Mouse (Mus musculus) B cell, adult 2 months (primary cell): ENCODE measurements around the gene Htt.
A peak's percentile ranks its signal among the peaks of the same experiment; 100 is the strongest.
"Not testable (repeated sequence)": the region's sequence is repeated elsewhere in the genome, so short reads cannot be mapped to it uniquely, and the experiment has no call there.

ENCODE experiments used
- DNase-seq, 2 experiments: peaks; one replicate each; pipeline ENCODE4 v3.0.0; 2022

Htt gene

GRCm38 (mm10) chr5:34761509-34761908 is at the start of gene Htt:
Htt (plus strand) TSS chr5:34761740.
- peak; percentile 95 for DNase-seq

DNA sequence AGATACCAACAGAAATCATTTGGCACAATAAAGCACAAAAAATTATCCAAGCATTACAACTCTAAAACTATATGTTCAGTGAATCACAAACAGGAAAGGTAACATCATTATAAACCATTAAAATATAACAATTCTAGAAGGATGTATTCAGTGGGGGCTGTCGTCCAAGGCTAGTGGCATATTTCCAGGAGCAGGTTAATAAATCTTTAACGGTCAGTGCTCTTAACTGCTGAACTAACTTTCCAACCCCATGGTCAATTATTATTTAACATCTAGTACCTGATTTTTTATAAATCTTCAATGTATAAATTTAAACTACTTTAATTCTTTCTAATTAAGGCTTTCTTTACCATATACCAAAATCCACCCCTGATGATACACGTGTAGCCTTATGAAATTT is 47.2 kb upstream of the Htt start:
- not testable (repeated sequence) for DNase-seq

DNA sequence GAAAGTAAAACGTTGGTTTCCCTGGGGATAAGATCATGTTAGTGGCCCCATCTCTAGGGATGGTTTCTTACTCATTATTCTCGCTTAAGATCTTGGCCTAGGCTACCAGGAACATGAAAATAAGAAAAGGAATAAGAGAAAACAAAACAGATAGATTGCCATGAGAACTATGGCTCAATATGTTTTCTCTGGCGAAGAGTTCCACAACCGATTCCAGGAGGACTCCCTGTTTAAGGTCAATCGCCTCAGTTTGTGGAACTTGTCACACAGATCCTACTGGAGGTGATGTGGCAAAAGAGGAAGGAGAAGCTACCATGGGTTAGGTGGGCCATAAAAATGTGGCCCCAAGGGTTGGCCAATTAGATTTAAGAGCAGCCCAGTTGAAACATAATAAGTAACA is 46.7 kb upstream of the Htt start:
- no peak for DNase-seq

GRCm38 (mm10) chr5:34729141-34729540 is 32.4 kb upstream of the Htt start:
- DNase-seq, result no peak

DNA sequence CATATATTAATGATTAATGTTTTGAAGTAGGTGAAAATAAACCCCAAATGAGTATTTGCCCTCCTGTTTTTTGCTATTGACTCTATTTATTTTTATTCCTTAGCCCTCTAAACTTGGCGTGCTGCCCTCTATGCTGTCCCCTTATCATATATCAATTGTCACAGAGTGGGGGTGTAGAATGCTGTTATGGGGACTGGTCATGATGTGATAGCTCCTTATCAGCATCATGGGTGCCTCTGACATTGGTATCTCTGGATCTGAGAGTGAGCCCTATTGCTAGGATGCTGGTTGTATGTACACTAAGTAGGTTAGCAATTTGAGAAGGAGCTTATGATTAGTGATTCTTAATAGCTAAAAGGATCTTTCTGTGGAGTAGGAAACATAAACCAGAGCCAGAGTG is 31.3 kb upstream of the Htt start:
- no peak for DNase-seq

DNA sequence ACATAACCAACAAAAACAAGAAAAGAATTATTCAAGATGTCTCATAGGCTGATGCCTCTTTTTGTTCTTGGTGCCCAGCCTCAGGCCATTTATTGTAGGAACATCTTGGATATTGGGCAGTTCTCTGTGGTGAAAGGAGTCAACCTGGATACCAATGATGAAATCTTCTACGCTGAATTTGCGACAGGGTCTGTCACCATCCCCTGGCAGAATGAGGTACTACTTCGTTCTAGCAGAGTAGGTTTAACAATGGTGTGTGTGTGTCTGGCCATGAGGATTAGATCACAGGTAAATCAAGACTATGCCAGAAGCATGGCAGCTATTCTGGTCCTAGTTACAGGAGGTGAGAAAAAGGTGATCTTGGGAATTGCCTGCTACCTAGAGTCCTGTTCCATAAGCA is 10.1 kb upstream of the Htt start:
- no peak for DNase-seq

- no peak for DNase-seq
Measured at GRCm38 (mm10) chr5:34758762-34759161, 2.8 kb upstream of the Htt start.

- DNase-seq, result peak; percentile 29 to 36
Measured at GRCm38 (mm10) chr5:34760850-34761508, 561 bp upstream of the Htt start.

DNA sequence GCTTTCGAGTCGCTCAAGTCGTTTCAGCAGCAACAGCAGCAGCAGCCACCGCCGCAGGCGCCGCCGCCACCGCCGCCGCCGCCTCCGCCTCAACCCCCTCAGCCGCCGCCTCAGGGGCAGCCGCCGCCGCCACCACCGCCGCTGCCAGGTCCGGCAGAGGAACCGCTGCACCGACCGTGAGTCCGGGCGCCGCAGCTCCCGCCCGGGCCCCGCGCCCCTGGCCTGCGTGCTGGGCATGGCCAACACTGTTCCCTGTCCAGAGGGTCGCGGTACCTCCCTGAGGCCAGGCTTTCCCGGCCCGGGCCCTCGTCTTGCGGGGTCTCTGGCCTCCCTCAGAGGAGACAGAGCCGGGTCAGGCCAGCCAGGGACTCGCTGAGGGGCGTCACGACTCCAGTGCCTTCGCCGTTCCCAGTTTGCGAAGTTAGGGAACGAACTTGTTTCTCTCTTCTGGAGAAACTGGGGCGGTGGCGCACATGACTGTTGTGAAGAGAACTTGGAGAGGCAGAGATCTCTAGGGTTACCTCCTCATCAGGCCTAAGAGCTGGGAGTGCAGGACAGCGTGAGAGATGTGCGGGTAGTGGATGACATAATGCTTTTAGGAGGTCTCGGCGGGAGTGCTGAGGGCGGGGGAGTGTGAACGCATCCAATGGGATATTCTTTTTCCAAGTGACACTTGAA is 533 bp downstream of the Htt start:
- DNase-seq, result no peak

DNA sequence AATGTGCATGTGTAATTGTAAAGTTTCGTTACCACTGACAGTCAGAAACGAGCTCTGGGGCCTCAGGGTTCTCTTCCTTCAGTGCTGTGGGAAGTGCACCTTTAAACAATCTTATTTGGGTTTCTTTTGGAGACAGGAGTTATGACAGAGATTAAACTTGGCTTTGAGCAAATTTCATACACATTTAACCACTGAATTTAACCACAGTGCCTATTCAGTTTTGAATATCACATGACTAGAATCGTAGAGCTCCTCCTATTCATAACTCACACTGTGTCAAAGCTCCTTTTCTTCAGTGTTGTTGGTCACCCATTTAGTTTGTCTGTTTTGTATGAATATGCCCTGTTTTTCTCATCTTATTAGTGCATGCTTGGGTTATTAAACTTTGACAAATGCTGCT is 10.3 kb downstream of the Htt start:
- no peak for DNase-seq

GRCm38 (mm10) chr5:34772696-34773245 is 11.2 kb downstream of the Htt start:
- DNase-seq, result no peak

DNA sequence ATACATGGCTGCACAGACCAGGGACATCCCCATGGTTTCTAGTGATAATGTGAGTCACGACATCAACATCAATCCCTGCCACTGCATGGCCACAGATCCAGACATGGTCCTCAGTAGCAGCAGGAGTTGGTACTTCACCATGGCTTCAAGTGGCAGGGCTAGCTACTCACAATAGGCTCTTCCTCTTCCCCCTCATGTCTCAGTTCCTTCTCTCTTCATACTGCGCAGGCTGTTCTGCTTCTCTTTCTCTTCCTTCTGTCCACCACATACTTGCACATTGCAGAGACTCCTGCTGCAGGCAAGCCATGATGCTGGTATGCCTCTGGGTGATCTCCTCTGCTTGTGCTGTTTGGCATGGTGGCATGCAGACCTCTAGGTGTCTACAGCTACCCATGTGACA is 11.9 kb downstream of the Htt start:
- peak in 1 of 2 experiments; percentile 14 for DNase-seq

- DNase-seq, result no peak
Measured at GRCm38 (mm10) chr5:34785027-34785426, 23.5 kb downstream of the Htt start.

GRCm38 (mm10) chr5:34791141-34791540 is 29.6 kb downstream of the Htt start:
- DNase-seq, result no peak

GRCm38 (mm10) chr5:34800292-34800953 is 38.9 kb downstream of the Htt start:
- DNase-seq, result no peak

DNA sequence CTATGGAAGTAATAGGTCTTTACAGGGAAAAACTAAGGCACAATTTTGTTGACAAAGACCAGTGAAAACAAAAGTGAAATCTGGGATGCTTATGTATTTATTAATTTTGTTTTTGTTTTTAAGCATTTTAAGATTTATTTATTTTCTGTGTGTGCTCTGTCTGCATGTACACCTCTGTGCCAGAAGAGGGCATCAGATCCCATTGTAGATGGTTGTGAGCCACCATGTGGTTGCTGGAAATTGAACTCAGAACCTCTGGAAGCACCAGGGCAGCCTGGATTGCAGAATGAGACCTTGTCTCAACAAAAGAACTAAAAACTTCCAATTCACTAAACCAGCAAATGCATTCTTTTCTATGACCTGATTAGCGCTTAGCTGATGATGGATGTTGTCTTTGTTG is 44.5 kb downstream of the Htt start:
- DNase-seq, result no peak

DNA sequence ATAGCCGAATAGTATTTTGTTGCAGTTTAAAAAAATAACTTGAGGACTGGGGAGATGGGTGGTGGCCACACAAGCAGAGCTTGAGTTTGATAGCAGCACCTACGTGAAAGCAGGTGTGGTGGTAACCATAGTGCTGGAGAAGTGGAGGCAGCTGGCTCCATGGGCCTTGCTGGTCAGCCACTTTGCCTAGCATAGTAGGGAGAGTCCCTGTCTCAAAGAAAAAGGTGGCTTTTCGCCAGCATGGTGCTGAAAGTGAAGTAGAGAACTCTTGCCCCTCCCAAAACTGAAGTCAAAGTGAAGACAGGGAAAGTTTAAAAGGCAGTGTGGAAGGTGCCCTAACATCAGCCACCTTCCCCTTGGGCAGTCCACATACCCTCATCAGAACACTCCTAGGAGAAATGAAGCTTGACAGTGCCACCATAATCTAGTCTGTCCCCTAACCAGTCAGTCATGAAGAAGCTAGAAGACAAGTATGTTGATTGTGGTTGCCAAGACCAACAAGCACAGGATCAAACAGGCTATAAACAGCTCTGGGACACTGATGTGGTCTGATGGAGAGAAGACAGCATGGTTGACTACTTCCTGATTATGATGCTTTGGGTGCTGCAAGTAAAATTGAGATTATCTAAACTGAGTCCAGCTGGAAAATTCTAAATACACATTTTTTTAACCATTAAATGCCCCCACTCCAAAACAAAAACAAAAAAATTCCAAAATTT is 61.0 kb downstream of the Htt start:
- DNase-seq, result peak in 1 of 2 experiments; percentile 2

DNA sequence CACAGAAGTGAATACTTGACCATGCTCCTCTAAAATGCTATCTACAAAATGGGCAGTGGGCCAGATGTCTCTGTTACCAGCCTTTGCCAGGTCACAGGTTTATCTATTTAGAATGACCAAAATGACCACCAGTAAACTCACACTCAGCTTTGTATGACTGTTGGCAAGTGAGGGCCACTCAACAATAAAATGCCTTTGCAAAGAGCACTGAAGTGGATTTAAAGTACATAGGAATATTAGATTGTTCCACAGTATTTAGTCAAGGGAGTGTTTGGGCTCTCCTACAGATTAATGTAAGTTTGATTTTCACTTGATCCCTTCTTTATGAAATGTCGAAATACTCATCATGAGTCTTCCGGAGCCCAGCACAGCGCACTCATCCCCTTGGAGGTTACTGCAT is 92.5 kb downstream of the Htt start:
- no peak for DNase-seq

GRCm38 (mm10) chr5:34865367-34865766 is 103.8 kb downstream of the Htt start:
- no peak for DNase-seq

- not testable (repeated sequence) for DNase-seq
Measured at GRCm38 (mm10) chr5:34880307-34880706, 118.8 kb downstream of the Htt start.

DNA sequence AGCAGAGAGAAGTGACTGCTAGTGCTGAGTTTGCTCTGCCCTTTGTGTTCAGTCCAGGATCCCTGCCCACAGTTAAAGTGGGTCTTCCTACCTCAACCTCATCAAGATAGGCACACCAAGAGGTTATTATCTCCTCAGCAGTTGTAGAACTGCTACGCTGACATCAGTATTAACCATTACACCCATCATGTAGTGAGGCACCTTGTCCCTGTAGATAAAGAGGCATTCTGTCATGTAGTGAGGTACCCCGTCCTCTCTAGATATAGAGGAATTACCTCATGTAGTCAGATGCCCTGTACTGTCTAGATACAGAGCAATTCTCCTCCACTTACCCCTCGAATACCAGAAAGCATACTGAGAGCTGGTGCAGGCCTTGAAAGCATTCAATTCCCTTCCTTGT is 119.5 kb downstream of the Htt start:
- DNase-seq, result no peak

GRCm38 (mm10) chr5:34885250-34885649 is 123.7 kb downstream of the Htt start:
- peak in 1 of 2 experiments; percentile 6 for DNase-seq

DNA sequence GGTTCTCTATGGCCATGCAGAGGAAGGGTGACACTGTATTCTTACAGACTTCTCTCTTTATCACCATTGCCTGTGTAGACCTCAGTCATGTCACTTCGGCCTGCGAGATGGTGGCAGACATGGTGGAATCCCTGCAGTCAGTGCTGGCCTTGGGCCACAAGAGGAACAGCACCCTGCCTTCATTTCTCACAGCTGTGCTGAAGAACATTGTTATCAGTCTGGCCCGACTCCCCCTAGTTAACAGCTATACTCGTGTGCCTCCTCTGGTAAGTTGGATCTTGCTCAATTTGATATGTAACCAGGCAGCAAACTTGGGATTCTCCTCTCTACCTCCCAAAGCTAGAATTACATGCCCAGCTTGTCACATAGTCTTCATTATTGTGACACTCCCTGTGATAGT is 127.7 kb downstream of the Htt start:
- DNase-seq, result no peak
